Mouse (Mus musculus): Measurements from ENCODE around the gene Invs.

GRCm38 (mm10) chr4:48275736-48276135 lies 3.8 kb upstream of the Invs start:
- TF ChIP-seq CTCF (IDR thresholded peaks at IDR 0.05; ENCODE audit: low read depth) (no peak), EP300 (optimal IDR thresholded peaks at IDR 0.05) (no peak)

Data from stomach, postnatal 0 days (tissue).